8 mouse cellular contexts compared by ENCODE assay signal in the genomic region with DNA sequence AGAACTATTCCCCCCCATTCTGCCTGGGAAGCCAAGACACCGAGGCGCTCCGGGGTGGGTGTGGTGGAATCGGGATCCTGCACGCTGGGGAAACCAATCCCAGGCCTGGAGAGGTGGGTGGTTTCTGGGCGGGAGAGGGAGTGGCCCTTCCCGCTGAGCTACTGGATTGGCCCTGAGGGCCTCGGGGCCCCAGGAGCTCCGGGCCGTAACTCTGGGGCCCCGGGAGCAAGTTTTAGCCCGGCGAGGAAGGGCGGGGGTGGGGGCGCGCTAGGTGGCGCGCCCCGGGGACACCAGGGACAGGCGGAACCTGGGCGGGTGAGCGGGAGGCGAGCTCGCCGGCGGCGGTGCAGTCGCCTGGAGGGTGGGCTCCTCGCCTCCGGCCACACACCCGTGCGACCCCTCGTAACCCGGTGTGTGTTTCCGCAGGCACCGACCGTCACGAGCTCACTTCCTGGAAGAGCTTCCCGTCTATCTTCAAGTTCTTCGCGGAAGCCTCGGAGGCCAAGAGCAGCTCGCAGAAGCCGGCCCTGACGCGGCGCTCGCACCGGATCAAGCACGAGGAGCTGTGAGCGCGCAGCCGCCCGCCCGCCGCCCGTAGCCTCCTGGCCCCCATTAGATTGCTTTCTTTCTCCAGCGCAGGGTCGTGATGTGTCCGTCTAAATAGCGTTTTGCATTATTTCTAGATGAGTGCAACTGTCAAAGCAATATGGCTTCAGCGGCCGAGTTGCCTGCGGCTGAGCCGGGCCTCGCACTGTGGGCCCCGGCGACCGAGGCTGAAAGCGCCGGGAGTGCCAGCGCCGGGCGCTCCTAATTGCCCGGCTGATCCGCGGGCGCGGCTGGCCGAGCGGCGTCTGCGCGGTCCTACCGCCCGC. TPM values are rescaled to one million over a fixed set of nuclear protein-coding genes. Genes with fewer than 3 reads are reported as not detected.
DNase-seq lines count a peak whose midpoint lies in the region; ATAC-seq and TF ChIP-seq lines count a peak whose summit lies in the region.

No protein-coding gene starts in this region.

- peak overlapping the region; percentile 80 for H3K4me2 ChIP-seq in forebrain, embryonic 15.5 days (replicated peaks)
- H3K4me2 ChIP-seq in liver, postnatal 0 days (ENCODE audit: low read depth, low read length), result peak overlapping the region; percentile 84
- peak overlapping the region; percentile 92 for H3K4me2 ChIP-seq in neural tube, embryonic 14.5 days (ENCODE audit: low read depth, low read length)

- DNase-seq in MN1 (ENCODE audit: low spot score), result peak; percentile 78
- peak; percentile 67 for DNase-seq in cerebellum, adult 11 months
- peak; percentile 31 for DNase-seq in heart, postnatal 25 days (ENCODE audit: low spot score)
- DNase-seq in large intestine, adult 2 months (ENCODE audit: low read depth, low spot score), result peak; percentile 33
- peak; percentile 78 for DNase-seq in liver, postnatal 0 days
- DNase-seq in urinary bladder, adult 2 months (ENCODE audit: low spot score), result peak; percentile 55

- TF ChIP-seq EP300 in liver, postnatal 0 days (IDR thresholded peaks at IDR 0.05; ENCODE audit: low read depth), result no peak

- peaks cover 24% of the 10 kb centered on the region for H3K4me1 ChIP-seq in forebrain, embryonic 15.5 days
- peaks cover 5% of the 10 kb centered on the region for H3K4me1 ChIP-seq in liver, postnatal 0 days (ENCODE audit: insufficient read depth)
- peaks cover 12% of the 10 kb centered on the region; the same call in 1 of the 2 replicates for H3K4me1 ChIP-seq in neural tube, embryonic 14.5 days (ENCODE audit: control insufficient read depth, insufficient read depth, low read length)

- H3K9me3 ChIP-seq in forebrain, embryonic 15.5 days, result no peaks in the 10 kb centered on the region
- H3K9me3 ChIP-seq in liver, postnatal 0 days (ENCODE audit: low read length), result no peaks in the 10 kb centered on the region
- no peaks in the 10 kb centered on the region for H3K9me3 ChIP-seq in neural tube, embryonic 14.5 days (ENCODE audit: control insufficient read depth, low read length)

- peak overlapping the region; percentile 75 for H3K9ac ChIP-seq in forebrain, embryonic 15.5 days (replicated peaks)
- H3K9ac ChIP-seq in liver, postnatal 0 days (replicated peaks), result peak overlapping the region; percentile 60
- peak overlapping the region; percentile 64 for H3K9ac ChIP-seq in neural tube, embryonic 14.5 days (replicated peaks; ENCODE audit: low read depth, low read length)

- H3K27ac ChIP-seq in forebrain, embryonic 15.5 days (replicated peaks), result peak overlapping the region; percentile 94
- peak overlapping the region; percentile 64 for H3K27ac ChIP-seq in liver, postnatal 0 days (ENCODE audit: low read depth)
- peak overlapping the region; percentile 82 for H3K27ac ChIP-seq in neural tube, embryonic 14.5 days (ENCODE audit: low read depth, low read length)

- ATAC-seq in forebrain, embryonic 15.5 days (replicated peaks), result peak; percentile 93
- peak; percentile 97 for ATAC-seq in liver, postnatal 0 days
- ATAC-seq in neural tube, embryonic 14.5 days (ENCODE audit: low read depth), result peak; percentile 92

- peaks cover 24% of the 10 kb centered on the region; the same call in 1 of the 2 replicates for H3K27me3 ChIP-seq in forebrain, embryonic 15.5 days
- H3K27me3 ChIP-seq in liver, postnatal 0 days (ENCODE audit: insufficient read depth, low read length), result peaks cover 18% of the 10 kb centered on the region
- H3K27me3 ChIP-seq in neural tube, embryonic 14.5 days (ENCODE audit: control insufficient read depth, insufficient read depth, low read length), result no peaks in the 10 kb centered on the region

- intact Hi-C loops in heart, postnatal 25 days (cut with DNase I), result loop anchor here (5.0 kb wide), 1 partner anchor 39 kb away; no protein-coding TSS in a partner anchor

- H3K36me3 ChIP-seq in forebrain, embryonic 15.5 days, result no peaks in the 10 kb centered on the region
- H3K36me3 ChIP-seq in liver, postnatal 0 days (replicated peaks; ENCODE audit: insufficient read depth, low read length), result no peaks in the 10 kb centered on the region
- H3K36me3 ChIP-seq in neural tube, embryonic 14.5 days (ENCODE audit: control insufficient read depth, insufficient read depth, low read length), result no peaks in the 10 kb centered on the region

- WGBS in forebrain, embryonic 15.5 days, result under 1% methylated on average over 84 of the region's 86 CpGs
- under 1% methylated on average over 86 of the region's 86 CpGs for WGBS in large intestine, adult 2 months
- whole genome bisulfite sequencing in liver, postnatal 0 days (ENCODE audit: insufficient replicate concordance), result under 1% methylated on average over 78 of the region's 86 CpGs
- WGBS in neural tube, embryonic 14.5 days, result under 1% methylated on average over 85 of the region's 86 CpGs

- H3K4me3 ChIP-seq in forebrain, embryonic 15.5 days, result peak overlapping the region; percentile 61
- peak overlapping the region; percentile 60 for H3K4me3 ChIP-seq in liver, postnatal 0 days (ENCODE audit: low read depth, low read length)
- H3K4me3 ChIP-seq in neural tube, embryonic 14.5 days (ENCODE audit: low read depth, low read length), result peak overlapping the region; percentile 68

- peak; percentile 27; the same call in 1 of the 2 replicates for TF ChIP-seq CTCF in liver, postnatal 0 days (IDR thresholded peaks at IDR 0.05; ENCODE audit: low read depth)

RNA-seq across cellular contexts. Expression of a gene that starts 36.2 kb away (rescaled TPM):
- polyA plus RNA-seq in forebrain, embryonic 15.5 days (2015; fragmentation: Nextera tagmentation; extraction: Ambion mirVana), result 77.7 and 88.5 TPM in 2 replicates
- total RNA-seq in heart, postnatal 25 days (2021), result 1 to 10 TPM; 2.3 to 2.9 TPM
- 1.8 and 2.1 TPM in 2 replicates for polyA plus RNA-seq in large intestine, adult 2 months (2012; rRNA removed)
- polyA plus RNA-seq in liver, postnatal 0 days (2015; fragmentation: Nextera tagmentation; extraction: Ambion mirVana), result 0.36 and 0.52 TPM in 2 replicates
- polyA plus RNA-seq in neural tube, embryonic 14.5 days (2014; fragmentation: Nextera tagmentation; extraction: Ambion mirVana), result 48.6 and 50.3 TPM in 2 replicates
- 15.6 and 19.4 TPM in 2 replicates for polyA plus RNA-seq in urinary bladder, adult 2 months (2012; rRNA removed)

Comparison
In these comparisons a context has a peak if more than half of its experiments do, and no peak if none do; other contexts are left out.
1. Peak in every context shown above with its lines: DNase-seq, ATAC-seq, H3K4me3 ChIP-seq and H3K27ac ChIP-seq.